ENCODE assay signal across 8 mouse cellular contexts in genomic region chr11:35452413-35452812, GRCm38 (mm10).
DNase-seq lines count a peak whose midpoint lies in the region; ATAC-seq and TF ChIP-seq lines count a peak whose summit lies in the region.

No protein-coding gene starts in this region.

- no peak overlapping the region for H3K27ac ChIP-seq in heart, embryonic 11.5 days (ENCODE audit: low read depth, low read length)
- no peak overlapping the region for H3K27ac ChIP-seq in thymus, adult 2 months (ENCODE audit: control insufficient read depth, insufficient read depth, low read length)
- no peak overlapping the region for H3K27ac ChIP-seq in forebrain, embryonic 15.5 days (replicated peaks)
- H3K27ac ChIP-seq in neural tube, embryonic 15.5 days (replicated peaks), result no peak overlapping the region

- intact Hi-C loops in heart, postnatal 36 days (cut with DNase I), result loop anchor here (5.0 to 10.0 kb wide), 2 partner anchors 335 to 552 kb away; no protein-coding TSS in a partner anchor

- ATAC-seq in heart, embryonic 11.5 days (replicated peaks; ENCODE audit: insufficient number of reproducible peaks, low FRiP score, low TSS enrichment), result 0 out of 2 replicates have a peak, but pooled peaks have one; percentile 32
- peak; percentile 82 for ATAC-seq in forebrain, embryonic 15.5 days (replicated peaks)
- ATAC-seq in neural tube, embryonic 15.5 days (ENCODE audit: low FRiP score), result peak; percentile 76

- peaks cover 9% of the 10 kb centered on the region; the same call in 1 of the 2 replicates for H3K4me1 ChIP-seq in heart, embryonic 11.5 days (ENCODE audit: control insufficient read depth, insufficient read depth, low read length)
- H3K4me1 ChIP-seq in thymus, adult 2 months (replicated peaks; ENCODE audit: control insufficient read depth, insufficient read depth, low read length), result no peaks in the 10 kb centered on the region
- peaks cover 17% of the 10 kb centered on the region for H3K4me1 ChIP-seq in forebrain, embryonic 15.5 days
- peaks cover 17% of the 10 kb centered on the region for H3K4me1 ChIP-seq in neural tube, embryonic 15.5 days

- no peak for TF ChIP-seq CTCF in thymus, adult 2 months (IDR thresholded peaks at IDR 0.05; ENCODE audit: borderline replicate concordance, control insufficient read depth, extremely low read depth, insufficient read depth, low read length, poor library complexity)

- H3K9me3 ChIP-seq in heart, embryonic 11.5 days (replicated peaks; ENCODE audit: control insufficient read depth, low read length), result no peaks in the 10 kb centered on the region
- no peaks in the 10 kb centered on the region for H3K9me3 ChIP-seq in forebrain, embryonic 15.5 days
- H3K9me3 ChIP-seq in neural tube, embryonic 15.5 days (replicated peaks), result no peaks in the 10 kb centered on the region

- WGBS in heart, embryonic 11.5 days (ENCODE audit: insufficient replicate concordance), result 35% methylated on average over 5 of the region's 5 CpGs
- 84% methylated on average over 5 of the region's 5 CpGs for WGBS in thymus, adult 2 months
- WGBS in forebrain, embryonic 15.5 days, result 22% methylated on average over 5 of the region's 5 CpGs
- 37% methylated on average over 5 of the region's 5 CpGs for WGBS in neural tube, embryonic 15.5 days

- no peak for DNase-seq in heart, postnatal 36 days
- peak; percentile 5 for DNase-seq in thymus, postnatal 0 days (ENCODE audit: low spot score)
- DNase-seq in thymus, adult 2 months, result no peak
- DNase-seq in layer of hippocampus, postnatal 10 days (ENCODE audit: low spot score in 2 of 2), result peak; percentile 68 to 75
- DNase-seq in gastrocnemius, adult 18-20 months (ENCODE audit: low spot score), result no peak

- no peak overlapping the region for H3K4me3 ChIP-seq in heart, embryonic 11.5 days (ENCODE audit: low read depth, low read length)
- H3K4me3 ChIP-seq in thymus, adult 2 months (ENCODE audit: control insufficient read depth, insufficient read depth, low read length), result no peak overlapping the region
- no peak overlapping the region for H3K4me3 ChIP-seq in forebrain, embryonic 15.5 days
- no peak overlapping the region for H3K4me3 ChIP-seq in neural tube, embryonic 15.5 days (replicated peaks)

- H3K27me3 ChIP-seq in heart, embryonic 11.5 days (ENCODE audit: control insufficient read depth, insufficient read depth, low read length), result 0 out of 2 replicates have a peak, but pooled peaks cover 2% of the 10 kb centered on the region
- no peaks in the 10 kb centered on the region for H3K27me3 ChIP-seq in thymus, adult 2 months (ENCODE audit: control insufficient read depth, insufficient read depth, low read length)
- H3K27me3 ChIP-seq in forebrain, embryonic 15.5 days, result peaks cover 87% of the 10 kb centered on the region
- peaks cover 22% of the 10 kb centered on the region for H3K27me3 ChIP-seq in neural tube, embryonic 15.5 days (replicated peaks)

- H3K9ac ChIP-seq in heart, embryonic 11.5 days (ENCODE audit: low read depth, low read length), result no peak overlapping the region
- no peak overlapping the region for H3K9ac ChIP-seq in forebrain, embryonic 15.5 days (replicated peaks)
- no peak overlapping the region for H3K9ac ChIP-seq in neural tube, embryonic 15.5 days (replicated peaks)

- H3K36me3 ChIP-seq in heart, embryonic 11.5 days (ENCODE audit: control insufficient read depth, insufficient read depth, low read length), result no peaks in the 10 kb centered on the region
- H3K36me3 ChIP-seq in thymus, adult 2 months (ENCODE audit: control insufficient read depth, insufficient read depth, low read length), result no peaks in the 10 kb centered on the region
- H3K36me3 ChIP-seq in forebrain, embryonic 15.5 days, result no peaks in the 10 kb centered on the region
- H3K36me3 ChIP-seq in neural tube, embryonic 15.5 days, result no peaks in the 10 kb centered on the region

- TF ChIP-seq POLR2A in thymus, adult 2 months (IDR thresholded peaks at IDR 0.05; ENCODE audit: control insufficient read depth, extremely low read depth, insufficient read depth, low read length, poor library complexity), result no peak

- no peak overlapping the region for H3K4me2 ChIP-seq in heart, embryonic 11.5 days
- H3K4me2 ChIP-seq in forebrain, embryonic 15.5 days (replicated peaks), result no peak overlapping the region
- no peak overlapping the region for H3K4me2 ChIP-seq in neural tube, embryonic 15.5 days

Comparison
In these comparisons a context has a peak if more than half of its experiments do, and no peak if none do; other contexts are left out.
1. DNase-seq: peak in thymus, postnatal 0 days (single experiment) and layer of hippocampus, postnatal 10 days (2 of 2); none in heart, postnatal 36 days (0 of 2), thymus, adult 2 months (single experiment) and gastrocnemius, adult 18-20 months (single experiment).
2. ATAC-seq: peak in every context shown above with its lines; median percentile 82 in forebrain, embryonic 15.5 days; 76 in neural tube, embryonic 15.5 days; 32 in heart, embryonic 11.5 days.